Mouse (Mus musculus) ovary, postnatal 10 days (tissue): ENCODE measurements around the gene 9530068E07Rik.
"Not testable (repeated sequence)": the region's sequence is repeated elsewhere in the genome, so short reads cannot be mapped to it uniquely, and the experiment has no call there.

Source experiments
- DNase-seq: peaks from one replicate; pipeline ENCODE4 v3.0.0; 2022; ENCODE audit warnings: low spot score

9530068E07Rik gene

GRCm38 (mm10) chr11:52395940-52396596 lies at the start of gene 9530068E07Rik:
Gene 9530068E07Rik (plus strand): TSS chr11:52396428.
- peak; percentile 89 for DNase-seq

- DNase-seq, result no peak
Measured at GRCm38 (mm10) chr11:52346635-52347005, 49.6 kb upstream of the 9530068E07Rik start.

- DNase-seq, result no peak
Measured at GRCm38 (mm10) chr11:52348156-52348555, 48.1 kb upstream of the 9530068E07Rik start.

- DNase-seq, result no peak
Measured at GRCm38 (mm10) chr11:52348724-52349123, 47.5 kb upstream of the 9530068E07Rik start.

- no peak for DNase-seq
Measured at GRCm38 (mm10) chr11:52350924-52351323, 45.3 kb upstream of the 9530068E07Rik start.

GRCm38 (mm10) chr11:52352271-52352670 lies 44.0 kb upstream of the 9530068E07Rik start:
- DNase-seq, result no peak

- DNase-seq, result no peak
Measured at GRCm38 (mm10) chr11:52354644-52355043, 41.6 kb upstream of the 9530068E07Rik start.

- DNase-seq, result no peak
Measured at GRCm38 (mm10) chr11:52355601-52356000, 40.6 kb upstream of the 9530068E07Rik start.

- DNase-seq, result not testable (repeated sequence)
Measured at GRCm38 (mm10) chr11:52357091-52357490, 39.1 kb upstream of the 9530068E07Rik start.

GRCm38 (mm10) chr11:52358520-52358919 lies 37.7 kb upstream of the 9530068E07Rik start:
- no peak for DNase-seq

- DNase-seq, result no peak
Measured at GRCm38 (mm10) chr11:52359686-52360470, 36.4 kb upstream of the 9530068E07Rik start.

GRCm38 (mm10) chr11:52360471-52361277 lies 35.6 kb upstream of the 9530068E07Rik start, which contains the start of gene Vdac1:
Gene Vdac1 (plus strand): TSS chr11:52360860.
- peak; percentile 79 for DNase-seq

- DNase-seq, result peak; percentile 56
Measured at GRCm38 (mm10) chr11:52361287-52361921, 34.8 kb upstream of the 9530068E07Rik start.

- no peak for DNase-seq
Measured at GRCm38 (mm10) chr11:52364376-52364775, 31.9 kb upstream of the 9530068E07Rik start.

- no peak for DNase-seq
Measured at GRCm38 (mm10) chr11:52365143-52365542, 31.1 kb upstream of the 9530068E07Rik start.

GRCm38 (mm10) chr11:52366358-52366757 lies 29.9 kb upstream of the 9530068E07Rik start:
- no peak for DNase-seq

- no peak for DNase-seq
Measured at GRCm38 (mm10) chr11:52368176-52368985, 27.8 kb upstream of the 9530068E07Rik start.

- DNase-seq, result no peak
Measured at GRCm38 (mm10) chr11:52369252-52370134, 26.7 kb upstream of the 9530068E07Rik start.

- no peak for DNase-seq
Measured at GRCm38 (mm10) chr11:52370135-52370452, 26.1 kb upstream of the 9530068E07Rik start.

GRCm38 (mm10) chr11:52370538-52370937 lies 25.7 kb upstream of the 9530068E07Rik start:
- DNase-seq, result no peak
